Mouse (Mus musculus): ENCODE results near the gene Lgals9.
A peak's percentile ranks its signal among the peaks of the same experiment; 100 is the strongest.

Lgals9 gene

DNA sequence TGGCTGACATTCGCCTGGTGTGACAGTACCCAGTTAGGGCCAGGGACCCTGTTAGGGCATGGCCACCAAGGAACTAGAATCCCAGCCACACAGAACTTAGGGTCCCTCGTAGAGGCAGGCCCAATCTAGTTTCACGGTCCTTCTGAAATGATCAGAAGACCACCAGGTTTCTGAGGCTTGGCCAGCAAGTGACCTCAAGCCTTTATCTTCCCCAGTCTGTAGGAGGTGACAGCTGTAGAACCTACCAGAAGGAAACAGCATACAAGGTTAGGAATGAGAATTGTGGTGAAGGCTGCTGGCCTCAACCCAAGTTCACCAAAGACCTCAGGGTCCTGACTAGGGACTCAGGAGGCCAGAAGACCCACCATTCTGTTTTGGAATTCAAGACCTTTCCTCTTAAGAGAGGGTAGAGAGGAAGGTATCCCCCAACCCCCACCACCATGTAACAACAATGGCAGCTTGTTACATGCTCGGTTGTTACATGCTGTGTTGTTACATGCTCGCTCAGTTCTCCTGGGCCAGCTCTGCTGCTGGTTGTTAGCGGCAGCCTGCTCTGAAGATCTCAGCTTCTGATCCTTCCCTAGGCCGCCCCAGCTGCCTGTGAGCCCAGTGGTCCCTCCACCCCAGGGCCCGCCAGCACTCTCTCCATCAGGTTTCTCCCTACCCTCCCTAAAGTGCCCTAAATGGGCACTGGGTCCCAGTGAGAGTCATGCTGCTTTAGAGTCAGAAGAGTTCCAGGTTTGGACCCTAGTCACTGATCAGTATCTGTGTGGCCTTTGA lies 7.8 kb downstream of the Lgals9 start:
- DNase-seq (ENCODE audit: low read depth, low spot score): no peak

DNA sequence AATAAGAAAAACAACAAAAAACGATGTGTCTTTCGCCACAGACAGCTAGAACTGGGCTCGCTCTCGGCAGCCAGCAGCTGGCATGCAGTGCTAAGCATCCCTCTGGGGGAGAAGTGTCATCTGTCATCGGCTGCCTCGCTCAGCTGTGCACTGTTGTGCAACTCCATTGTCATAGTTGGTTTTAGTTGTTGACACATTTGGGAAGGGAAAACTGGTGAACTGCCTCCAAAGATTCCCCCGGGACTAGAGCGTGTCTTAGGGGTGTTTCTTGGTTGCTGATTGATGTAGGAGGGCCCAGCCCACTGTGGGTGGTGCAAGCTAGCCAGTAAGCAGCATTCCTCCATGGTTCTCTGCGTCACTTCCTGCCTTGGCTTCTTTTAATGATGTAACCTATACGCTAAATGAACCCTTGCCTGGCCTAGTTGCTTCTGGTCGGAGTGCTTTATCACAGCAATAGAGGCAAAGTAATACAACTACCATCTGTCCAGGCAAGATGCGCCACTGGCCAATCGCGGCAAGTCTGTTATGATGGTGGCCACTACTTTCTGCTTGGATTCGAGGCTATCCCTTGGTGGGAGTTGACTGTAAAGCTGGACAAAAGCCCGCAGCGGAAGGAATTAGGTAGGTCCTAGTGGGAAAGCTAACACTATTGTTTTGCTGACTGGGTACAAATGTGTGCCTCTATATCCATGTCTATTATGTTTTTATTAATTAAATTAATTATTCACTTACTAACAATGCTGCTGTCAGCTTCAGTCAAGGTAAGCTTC lies 11.2 kb downstream of the Lgals9 start:
- peak; percentile 82 for DNase-seq (ENCODE audit: low read depth, low spot score)

DNA sequence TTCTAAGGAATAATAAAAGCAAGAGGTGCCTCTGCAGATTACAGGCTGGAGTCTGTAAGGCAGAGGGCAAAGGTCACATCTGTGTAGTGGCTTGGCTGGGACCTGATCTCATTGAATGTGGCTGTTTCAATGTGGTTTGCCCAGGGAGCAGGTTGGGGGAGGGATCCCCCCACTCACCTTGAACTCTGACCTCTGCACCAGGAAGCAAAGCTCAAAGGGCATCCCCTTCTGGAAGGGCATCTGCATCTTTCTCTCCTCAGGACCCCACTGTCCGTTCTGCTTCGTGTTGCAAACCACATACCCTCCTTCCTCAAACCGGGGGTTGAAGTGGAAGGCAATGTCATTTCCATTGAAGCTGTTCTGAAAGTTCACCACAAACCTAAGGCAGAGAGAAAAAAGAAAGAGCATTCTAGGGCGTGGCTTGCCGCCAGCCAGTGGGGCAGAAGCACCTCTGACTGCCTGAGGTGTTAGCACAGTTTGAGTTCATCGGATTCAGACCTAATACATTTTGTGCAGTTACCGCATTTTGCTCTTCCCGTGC lies 11.9 kb downstream of the Lgals9 start:
- DNase-seq (ENCODE audit: low read depth, low spot score): peak; percentile 59

DNA sequence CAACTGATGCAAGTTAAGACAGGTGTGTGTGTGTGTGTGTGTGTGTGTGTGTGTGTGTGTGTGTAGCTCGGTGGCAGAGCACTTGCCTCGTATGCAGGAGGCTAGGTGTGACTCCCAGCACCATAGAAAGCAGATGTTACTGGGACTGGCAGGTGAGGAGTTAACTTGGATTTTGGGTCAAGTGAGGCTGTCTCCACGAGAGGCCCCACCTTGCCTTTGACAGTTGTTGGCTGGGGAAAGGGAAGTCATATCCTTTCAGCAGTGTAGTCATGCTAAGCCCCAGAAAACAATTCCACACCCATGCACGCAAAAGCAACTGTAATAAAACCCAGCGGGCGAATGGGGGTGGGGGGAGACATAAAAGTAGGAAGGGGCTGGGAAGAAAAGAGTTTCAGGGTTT lies 12.4 kb downstream of the Lgals9 start:
- DNase-seq (ENCODE audit: low read depth, low spot score): no peak

DNA sequence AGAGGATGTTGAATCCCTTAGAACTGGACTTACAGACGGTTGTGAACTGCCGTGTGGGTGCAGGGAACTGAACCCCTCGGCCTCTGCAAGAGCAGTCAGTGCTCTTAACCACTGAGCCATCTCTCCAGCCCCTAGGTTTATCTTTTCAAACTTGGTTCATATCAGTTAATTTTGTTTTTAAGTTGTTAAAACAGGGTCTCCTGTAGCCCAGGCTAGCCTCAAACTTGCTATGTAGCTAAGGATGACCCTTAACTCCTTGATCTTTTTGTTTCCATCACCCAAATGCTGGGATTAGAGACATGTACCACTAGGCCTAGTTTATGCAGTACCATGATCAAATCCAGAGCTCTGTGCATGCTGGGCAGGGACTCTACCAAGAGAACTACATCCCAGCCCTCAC lies 13.0 kb downstream of the Lgals9 start:
- no peak for DNase-seq (ENCODE audit: low read depth, low spot score)

DNA sequence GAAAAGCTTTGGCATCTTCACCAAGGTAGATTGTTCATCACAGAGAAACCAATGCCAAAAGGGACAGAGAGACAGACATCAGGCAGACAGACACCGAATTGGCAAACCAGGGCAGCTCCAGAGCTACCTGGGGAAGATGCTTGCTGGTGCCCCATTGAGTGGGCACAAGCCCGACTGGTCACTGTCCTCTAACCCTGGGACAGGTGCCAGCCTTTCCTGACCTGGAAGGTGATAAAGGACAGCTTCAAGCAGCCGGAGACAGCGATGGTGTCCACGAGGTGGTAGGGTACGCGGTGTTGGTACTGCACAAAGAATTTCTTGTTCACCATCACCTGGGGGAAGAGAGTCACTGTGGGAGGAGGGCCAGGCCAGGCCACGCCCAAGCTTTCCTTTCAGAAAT lies 13.7 kb downstream of the Lgals9 start:
- no peak for DNase-seq (ENCODE audit: low read depth, low spot score)

DNA sequence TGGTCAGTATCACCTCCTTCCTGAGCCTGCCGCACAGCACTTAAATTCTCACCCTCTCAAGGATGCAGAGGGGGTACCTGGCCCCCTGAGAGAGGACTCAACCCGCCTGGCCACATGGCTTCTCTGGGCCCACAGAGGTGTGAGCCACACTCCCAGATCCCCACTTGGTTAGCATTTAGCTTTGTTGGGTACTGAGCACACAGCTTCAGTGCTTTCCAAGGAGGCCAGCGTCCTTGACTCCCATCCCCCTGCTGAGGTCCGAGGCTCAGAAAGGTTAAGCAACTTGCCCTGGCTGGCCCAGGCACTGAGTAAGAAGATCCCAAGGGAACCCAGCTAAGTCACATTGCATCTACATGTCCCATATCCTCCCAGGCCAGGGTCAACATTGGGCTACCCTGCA lies 16.6 kb downstream of the Lgals9 start:
- no peak for DNase-seq (ENCODE audit: low read depth, low spot score)

DNA sequence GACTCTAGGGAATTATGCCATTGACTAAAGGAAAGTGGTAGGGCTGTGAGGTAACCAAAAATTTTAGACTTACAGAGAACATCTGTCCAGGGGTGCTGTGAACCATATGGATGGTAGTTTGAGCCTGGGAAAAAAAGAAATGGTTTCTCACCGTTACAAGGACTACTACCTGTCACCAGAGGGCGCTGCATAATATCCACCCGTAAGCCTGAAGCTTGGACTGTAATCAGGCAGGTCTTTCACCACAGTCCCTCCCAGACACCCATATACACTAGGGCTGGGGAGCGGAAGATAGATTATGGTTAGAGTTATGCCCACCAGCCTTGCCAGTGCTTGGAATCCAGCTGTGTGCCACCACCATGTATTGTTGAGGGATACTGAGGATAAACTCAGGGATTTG lies 17.4 kb downstream of the Lgals9 start:
- DNase-seq (ENCODE audit: low read depth, low spot score): peak; percentile 82

DNA sequence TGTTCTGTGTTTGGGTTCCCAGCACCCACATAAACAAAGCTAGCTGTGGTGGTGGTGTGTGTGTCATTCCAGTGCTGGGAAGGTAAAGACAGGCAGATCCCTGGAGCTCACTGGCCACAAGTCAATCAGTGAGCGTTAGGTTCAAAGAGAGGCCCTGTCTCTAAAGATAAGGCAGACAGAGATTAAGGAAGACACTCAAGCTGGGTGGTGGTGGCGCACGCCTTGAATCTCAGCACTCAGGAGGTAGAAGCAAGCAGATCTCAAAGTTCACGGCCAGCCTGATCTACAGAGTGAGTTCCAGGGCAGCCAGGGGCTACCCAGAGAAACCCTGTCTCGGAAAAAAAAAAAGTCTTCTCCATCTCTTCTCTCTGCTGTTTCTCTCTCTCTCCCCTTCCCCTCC lies 23.5 kb downstream of the Lgals9 start:
- DNase-seq (ENCODE audit: low read depth, low spot score): no peak

DNA sequence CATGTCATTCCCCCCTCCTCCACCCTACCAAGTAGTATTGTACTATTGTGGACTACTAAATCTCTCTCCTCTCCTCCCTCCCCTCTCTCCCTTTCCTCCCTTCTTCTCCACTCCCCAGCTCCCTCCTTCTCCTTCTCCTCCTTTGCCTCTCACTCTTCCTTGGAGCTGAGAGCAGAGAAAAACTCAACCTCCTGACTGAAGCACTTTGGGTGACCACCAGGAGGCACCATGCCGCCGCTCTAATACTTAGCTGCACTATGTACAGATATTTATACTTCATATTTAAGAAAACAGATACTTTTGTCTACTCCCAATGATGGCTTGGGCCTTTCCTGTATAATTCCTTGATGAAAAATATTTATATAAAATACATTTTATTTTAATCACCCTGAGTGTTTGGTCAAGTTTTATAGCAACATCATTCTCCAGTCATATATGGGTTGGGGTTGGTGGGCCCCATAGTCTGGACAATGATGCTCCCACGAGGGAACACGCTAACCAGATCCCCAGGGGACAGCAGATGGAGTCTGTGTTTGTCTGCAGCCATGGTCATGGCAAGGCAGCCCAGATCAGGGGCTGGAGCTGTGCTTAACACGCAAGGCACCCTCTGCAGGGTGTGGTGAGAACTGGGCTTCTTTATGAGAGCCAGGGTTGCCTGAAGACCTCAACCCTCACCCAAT lies 24.8 kb downstream of the Lgals9 start:
- peak; percentile 16 for DNase-seq (ENCODE audit: low read depth, low spot score)

DNA sequence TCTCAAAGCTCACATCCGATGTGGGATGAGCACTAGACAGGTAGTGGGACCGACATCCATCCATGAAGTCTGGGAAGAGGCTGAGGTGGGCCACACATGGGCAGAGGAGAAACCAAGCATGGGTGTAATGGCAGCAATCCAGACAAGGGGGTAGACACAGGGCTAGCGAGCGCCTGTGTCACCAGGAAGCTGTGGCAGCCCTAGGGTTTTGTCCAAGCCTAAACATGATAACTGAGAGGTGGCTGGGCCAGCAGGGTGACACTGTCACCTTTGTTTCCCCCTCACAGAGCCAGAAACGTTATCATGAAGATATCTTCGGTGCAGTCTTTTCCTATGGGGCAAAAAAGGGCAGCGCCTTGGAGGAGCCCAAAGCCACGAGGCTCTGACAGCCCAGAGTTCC lies 25.4 kb downstream of the Lgals9 start:
- DNase-seq (ENCODE audit: low read depth, low spot score): no peak

DNA sequence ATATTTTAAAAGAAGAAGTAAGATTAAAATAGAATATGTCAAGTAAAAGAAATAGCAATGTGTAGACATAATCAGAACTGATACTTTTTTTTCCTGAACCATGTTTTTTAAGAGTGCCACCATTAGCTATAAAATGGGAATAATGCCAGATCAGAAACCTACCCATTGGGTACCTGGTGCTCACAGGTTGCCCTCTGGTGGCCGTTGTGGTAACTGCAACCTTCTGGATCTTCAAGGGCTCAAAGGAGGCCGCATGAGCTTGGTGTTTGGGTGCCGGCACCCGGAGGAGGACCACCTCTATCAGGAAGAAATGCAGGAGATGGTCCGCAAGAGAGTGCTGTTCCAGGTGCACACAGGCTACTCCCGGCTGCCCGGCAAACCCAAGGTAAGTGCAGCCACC lies 28.5 kb downstream of the Lgals9 start:
- peak; percentile 85 for DNase-seq (ENCODE audit: low read depth, low spot score)

DNA sequence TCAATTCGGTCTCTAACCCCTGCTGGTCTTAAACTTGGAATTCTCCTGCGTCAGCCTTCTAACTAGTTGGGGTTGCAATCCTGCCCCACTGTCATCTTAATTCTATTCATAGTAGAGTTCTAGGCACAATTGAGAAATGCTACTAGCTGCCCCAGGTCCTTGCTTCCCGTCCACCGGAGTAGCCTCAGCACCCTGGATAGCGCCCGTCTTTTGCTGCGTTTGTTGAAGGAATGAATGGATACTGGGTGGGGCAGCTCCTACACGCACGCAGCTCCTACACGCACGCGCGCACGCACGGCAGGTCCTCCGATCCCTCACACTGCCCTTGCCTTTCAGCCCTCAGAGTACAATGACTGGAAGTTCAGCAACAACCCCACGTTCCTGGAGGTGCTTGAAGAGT lies 32.3 kb downstream of the Lgals9 start:
- peak; percentile 83 for DNase-seq (ENCODE audit: low read depth, low spot score)

DNA sequence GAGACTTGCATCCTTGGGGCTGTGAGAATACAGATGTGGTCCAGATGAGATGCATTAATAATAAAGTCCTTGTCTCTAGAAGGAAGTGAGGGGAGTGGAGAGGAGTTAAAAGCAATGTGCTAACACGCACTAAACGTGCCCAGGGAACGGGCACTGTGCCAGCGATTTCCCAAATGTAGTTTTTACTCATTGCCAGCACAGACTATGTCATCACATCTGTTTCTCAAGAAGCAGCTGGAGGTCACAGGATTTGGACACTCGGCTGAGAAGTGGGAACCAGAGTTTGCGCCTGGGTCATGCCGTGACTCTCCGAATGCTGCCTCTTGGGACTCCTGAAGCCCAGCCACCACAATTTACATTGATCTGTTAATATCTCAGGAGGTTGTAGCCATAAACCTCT lies 34.4 kb downstream of the Lgals9 start:
- no peak for DNase-seq (ENCODE audit: low read depth, low spot score)

DNA sequence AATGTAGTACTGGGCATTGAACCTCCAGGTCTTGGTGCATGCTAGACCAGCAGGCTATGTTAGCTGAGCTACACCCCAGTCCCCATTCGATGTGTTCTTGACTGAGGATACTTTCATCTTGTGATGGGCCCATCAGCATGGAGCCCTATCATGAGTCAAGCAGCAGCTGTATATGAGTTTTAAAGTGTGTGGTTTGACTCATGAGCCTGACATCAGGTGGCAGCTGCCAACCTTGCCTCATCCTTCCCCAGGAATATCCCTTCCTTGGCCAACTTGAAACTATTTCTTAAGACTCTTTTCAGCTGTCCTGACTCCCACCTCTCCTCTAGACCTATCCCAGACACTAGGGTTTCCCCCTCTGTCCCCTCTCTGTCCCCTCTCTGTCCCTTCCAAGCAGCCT lies 41.7 kb downstream of the Lgals9 start:
- no peak for DNase-seq (ENCODE audit: low read depth, low spot score)

DNA sequence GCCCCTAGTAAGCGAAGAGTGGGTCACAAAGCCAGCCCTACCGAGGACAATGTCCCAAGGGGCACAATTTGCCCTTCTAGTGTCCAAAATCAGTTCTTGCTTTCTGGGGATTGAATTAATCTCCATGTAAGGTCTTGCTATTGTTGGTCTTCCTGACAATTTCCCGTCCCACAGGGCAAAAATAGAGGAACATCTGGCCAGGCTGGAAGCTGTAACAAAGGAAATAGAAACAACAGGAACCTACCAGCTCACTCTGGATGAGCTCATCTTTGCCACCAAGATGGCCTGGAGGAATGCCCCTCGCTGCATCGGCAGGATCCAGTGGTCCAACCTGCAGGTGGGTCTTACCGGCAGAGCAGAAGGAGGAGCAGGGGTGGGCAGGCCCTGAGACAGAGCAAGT lies 49.6 kb downstream of the Lgals9 start:
- no peak for DNase-seq (ENCODE audit: low read depth, low spot score)

DNA sequence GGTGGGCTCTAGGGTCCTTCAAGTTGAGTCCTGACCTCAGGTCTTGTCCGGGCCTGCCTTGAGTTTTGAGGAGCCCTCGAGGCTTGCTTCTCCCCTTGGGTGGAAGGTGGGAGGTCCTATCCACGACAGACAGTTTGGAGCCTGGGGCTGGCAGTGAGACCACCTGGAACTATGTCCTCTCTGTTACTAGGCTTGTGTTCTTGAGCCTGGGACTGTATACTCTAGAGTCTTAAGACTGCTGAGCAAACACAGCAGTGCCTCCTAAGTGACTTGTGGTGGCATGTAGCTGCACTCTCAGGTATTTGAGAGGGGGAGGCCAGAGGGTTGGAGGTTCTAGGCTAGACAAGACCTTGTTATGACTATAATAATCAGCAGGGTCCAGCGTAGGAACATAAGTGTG lies 50.0 kb downstream of the Lgals9 start:
- no peak for DNase-seq (ENCODE audit: low read depth, low spot score)

DNA sequence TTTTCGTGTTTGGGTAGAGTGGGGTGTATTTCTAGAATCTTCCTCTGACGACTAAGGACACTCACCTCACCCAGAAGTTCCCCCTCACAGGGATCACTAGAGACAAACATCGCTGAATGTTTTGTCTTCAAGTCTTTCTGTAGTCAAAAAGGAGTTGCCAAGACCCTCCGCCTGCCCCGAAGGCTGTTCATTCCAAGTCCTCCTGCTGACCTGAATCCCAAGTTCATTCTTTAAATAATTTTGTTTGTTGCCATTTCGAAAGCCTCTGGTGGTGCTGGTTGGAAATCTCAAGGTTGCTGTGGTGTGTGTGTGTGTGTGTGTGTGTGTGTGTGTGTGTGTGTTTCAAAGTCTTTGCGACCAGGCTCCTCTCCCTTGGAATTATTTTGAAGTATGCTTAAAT lies 50.4 kb downstream of the Lgals9 start:
- no peak for DNase-seq (ENCODE audit: low read depth, low spot score)

DNA sequence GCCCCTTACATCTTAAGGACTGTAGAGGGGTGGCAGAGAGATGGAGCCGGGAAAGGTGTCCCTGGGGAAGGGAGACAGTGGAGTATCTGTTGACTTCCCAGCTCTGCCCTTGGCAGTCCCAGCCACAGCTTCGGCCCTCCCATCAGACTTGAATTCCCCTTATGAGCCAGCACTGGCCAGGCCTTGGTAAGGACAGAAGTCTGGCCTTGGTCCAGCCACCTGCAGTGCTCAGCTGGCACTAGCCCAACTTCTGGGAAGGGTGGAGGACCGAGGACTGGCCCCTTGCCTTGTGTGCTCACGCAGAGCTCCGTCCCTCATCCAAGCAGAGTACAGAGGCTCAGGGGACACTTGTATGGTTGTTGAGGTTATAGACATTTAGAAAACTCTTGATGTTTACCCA lies 55.4 kb downstream of the Lgals9 start:
- DNase-seq (ENCODE audit: low read depth, low spot score): no peak

DNA sequence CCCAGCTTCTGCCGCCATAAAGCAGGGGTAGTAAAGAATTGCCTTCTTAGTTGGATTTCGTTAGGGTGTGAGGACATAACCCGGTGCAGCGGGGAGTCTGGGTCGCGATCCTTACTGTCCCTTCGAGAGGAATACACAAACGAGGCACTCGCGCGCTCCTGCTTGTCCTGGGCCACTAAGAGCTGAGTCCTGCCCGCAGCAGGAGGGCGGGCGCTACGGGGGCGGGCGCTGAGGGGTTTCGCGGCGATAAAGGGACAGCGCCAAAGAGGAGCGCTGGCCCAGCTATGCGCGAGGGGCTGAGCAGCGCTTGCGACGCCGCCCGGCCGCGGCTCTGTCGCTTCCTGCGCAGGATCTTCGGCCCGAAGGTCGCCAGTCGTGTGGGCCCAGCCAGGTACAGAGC lies 59.8 kb downstream of the Lgals9 start:
- DNase-seq (ENCODE audit: low read depth, low spot score): peak; percentile 31

DNA sequence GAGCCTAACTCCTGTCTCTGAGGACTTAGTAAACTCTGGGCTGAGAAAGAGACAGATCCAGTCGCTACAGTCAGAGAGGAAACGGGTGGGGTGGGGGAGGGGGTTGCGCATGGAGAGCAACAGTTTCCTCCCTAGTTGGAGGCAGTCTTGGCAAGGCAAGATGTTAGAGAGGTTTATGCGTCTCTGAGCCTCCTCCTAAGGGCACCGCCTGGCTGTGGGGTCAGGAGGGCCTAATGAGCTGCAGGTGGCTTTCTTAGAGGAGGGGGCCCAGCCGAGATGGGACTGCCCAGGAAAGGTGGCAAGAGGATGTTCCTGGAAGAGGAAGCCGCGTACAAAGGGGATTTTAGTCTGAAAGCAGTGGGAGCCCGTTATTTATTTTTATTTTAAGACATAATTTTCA lies 60.6 kb downstream of the Lgals9 start:
- DNase-seq (ENCODE audit: low read depth, low spot score): no peak

DNA sequence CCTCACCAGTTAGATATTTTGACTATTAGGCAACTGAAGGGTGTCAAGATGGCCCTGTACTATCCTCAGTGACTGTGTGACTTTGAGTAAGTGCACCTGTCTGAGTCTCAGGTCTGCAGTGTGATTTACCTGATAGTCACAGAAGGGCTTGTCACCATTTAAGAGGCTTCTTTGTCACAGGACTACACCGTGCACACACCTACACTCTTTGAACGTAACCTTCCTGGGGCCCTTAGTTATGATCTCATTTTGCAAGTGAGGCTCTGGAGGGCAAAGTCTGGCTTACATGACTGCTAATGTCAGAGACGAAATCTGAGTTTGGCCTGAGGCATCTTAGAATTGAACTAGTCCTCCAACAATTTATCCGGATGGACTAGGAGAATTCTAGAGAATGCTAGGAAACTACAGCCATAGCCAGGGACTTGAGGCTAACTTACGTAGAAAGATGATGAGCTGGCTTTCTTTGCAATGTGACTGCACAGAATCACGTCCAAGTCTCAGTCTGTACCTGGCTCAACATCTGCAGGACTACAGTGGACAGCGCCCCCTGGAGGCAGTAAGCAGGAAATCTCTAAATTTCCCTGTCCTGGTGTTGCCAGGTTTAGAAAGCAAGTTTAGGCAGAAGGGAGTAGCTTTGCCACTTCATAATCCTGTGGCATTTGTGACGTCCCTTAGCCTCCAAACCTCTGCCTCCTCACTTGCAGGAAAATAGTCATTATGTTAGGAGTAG lies 61.9 kb downstream of the Lgals9 start:
- peak; percentile 63 for DNase-seq (ENCODE audit: low read depth, low spot score)
